Mouse (Mus musculus) embryonic facial prominence, embryonic 12.5 days (tissue): ENCODE results near the gene Usp33. TPM values are rescaled to one million over a fixed set of nuclear protein-coding genes. Genes with fewer than 3 reads are reported as not detected.

ENCODE experiments used
- ATAC-seq: fragments of 200-750 bp; cut with Nextera tagmentation; 2 replicates; pipeline ENCODE4 v1.8.0; 2017; ENCODE audit not compliant: insufficient number of reproducible peaks, insufficient read depth, low FRiP score, low TSS enrichment
- H3K27ac ChIP-seq: fragments of 300-500 bp; sonication (generic); 2 replicates; pipeline ENCODE4 v1.5.1; 2016; ENCODE audit warnings: mild to moderate bottlenecking
- H3K27me3 ChIP-seq: fragments of 300-500 bp; sonication (generic); 2 replicates; pipeline ENCODE4 v1.6.1; 2016; ENCODE audit warnings: mild to moderate bottlenecking, moderate library complexity
- H3K36me3 ChIP-seq: fragments of 300-500 bp; sonication (generic); 2 replicates; pipeline ENCODE4 v1.6.1; 2016; ENCODE audit warnings: mild to moderate bottlenecking
- H3K4me1 ChIP-seq: fragments of 300-500 bp; sonication (generic); 2 replicates; pipeline ENCODE4 v1.6.1; 2016
- H3K4me2 ChIP-seq: fragments of 300-500 bp; sonication (generic); replicated peaks from 2 replicates; pipeline ENCODE4 v1.6.1; 2016; ENCODE audit warnings: mild to moderate bottlenecking, moderate library complexity
- H3K4me3 ChIP-seq: fragments of 300-500 bp; sonication (generic); 2 replicates; pipeline ENCODE4 v1.5.1; 2016; ENCODE audit warnings: mild to moderate bottlenecking
- H3K9ac ChIP-seq: fragments of 300-500 bp; sonication (generic); 2 replicates; pipeline ENCODE4 v1.6.1; 2016; ENCODE audit warnings: mild to moderate bottlenecking, moderate library complexity
- H3K9me3 ChIP-seq: fragments of 300-500 bp; sonication (generic); 2 replicates; pipeline ENCODE4 v1.6.1; 2016; ENCODE audit warnings: mild to moderate bottlenecking, moderate library complexity
- WGBS: fragments of 180-500 bp; shearing (Covaris S2); methylation state at CpG from one replicate; pipeline ENCODE4 v1.1.7; 2016; 5-methylcytosine and 5-hydroxymethylcytosine counted together
- polyA plus RNA-seq: library from polyadenylated mRNA; unstranded; fragments of >200 nt; fragmentation: Nextera tagmentation; extraction: Ambion mirVana; gene quantifications from 2 replicates; pipeline ENCODE4 v1.2.1, GENCODE M21; 2016

Gene Usp33
- polyA plus RNA-seq, 1 experiment from 2014 or later, result 51.1 TPM

DNA sequence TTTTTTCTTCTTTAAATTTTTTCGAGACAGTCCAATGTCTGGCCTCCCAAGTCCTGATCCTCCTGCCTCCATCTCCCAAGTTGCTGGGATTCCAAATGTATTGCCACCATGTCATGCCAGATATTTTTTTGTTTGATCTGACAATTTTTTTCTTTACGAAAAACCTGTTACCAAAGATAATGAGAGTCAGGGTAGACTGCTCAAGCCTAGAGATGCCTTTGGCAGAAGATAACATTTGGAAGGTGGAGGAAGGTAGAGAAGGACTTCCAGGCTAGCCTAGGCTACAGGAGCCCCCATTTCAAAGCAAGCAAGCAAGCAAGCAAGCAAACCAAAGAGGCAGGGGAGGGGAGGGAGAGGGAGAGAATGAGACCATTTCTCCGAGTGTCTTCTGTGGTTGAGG lies 949 bp downstream of the Usp33 start:
- H3K4me2 ChIP-seq, result peak overlapping the region; percentile 49
- no peaks in the 10 kb centered on the region for H3K27me3 ChIP-seq
- H3K9me3 ChIP-seq, result no peaks in the 10 kb centered on the region
- H3K27ac ChIP-seq, result no peak overlapping the region
- 32% methylated on average over 3 of the region's 3 CpGs for WGBS
- no peak for ATAC-seq
- peaks cover 21% of the 10 kb centered on the region for H3K4me1 ChIP-seq
- H3K9ac ChIP-seq, result peak overlapping the region; percentile 82
- peaks cover 6% of the 10 kb centered on the region; the same call in 1 of the 2 replicates for H3K36me3 ChIP-seq
- H3K4me3 ChIP-seq, result peak overlapping the region; percentile 63

GRCm38 (mm10) chr3:152348011-152348830 lies 1.9 kb downstream of the Usp33 start:
- no peak overlapping the region for H3K27ac ChIP-seq
- no peak overlapping the region for H3K9ac ChIP-seq
- no peaks in the 10 kb centered on the region for H3K9me3 ChIP-seq
- H3K36me3 ChIP-seq, result peaks cover 6% of the 10 kb centered on the region; the same call in 1 of the 2 replicates
- no peak overlapping the region for H3K4me3 ChIP-seq
- no peaks in the 10 kb centered on the region for H3K27me3 ChIP-seq
- no peak for ATAC-seq
- WGBS, result 84% methylated on average over 10 of the region's 10 CpGs
- H3K4me2 ChIP-seq, result no peak overlapping the region
- H3K4me1 ChIP-seq, result peaks cover 23% of the 10 kb centered on the region

DNA sequence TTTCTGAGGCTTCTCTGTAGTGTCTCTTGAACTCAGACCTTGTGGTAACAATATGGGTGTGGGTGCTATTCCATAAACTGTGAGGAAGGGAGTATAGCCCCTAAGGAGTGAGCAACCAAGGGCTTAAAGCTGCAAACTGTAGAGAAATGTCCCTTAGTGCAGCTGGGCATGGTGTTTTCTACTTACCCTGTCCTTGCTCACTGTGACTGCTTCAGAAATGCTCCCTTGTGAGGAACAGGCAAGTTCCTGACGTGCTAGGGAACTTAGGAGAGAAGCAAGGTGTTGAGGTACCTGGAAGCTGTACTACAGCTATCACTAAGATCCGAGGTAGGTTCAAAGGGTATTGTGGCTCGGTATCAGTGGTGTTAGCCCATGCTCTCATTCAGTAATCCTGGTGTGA lies 4.2 kb downstream of the Usp33 start:
- H3K27ac ChIP-seq, result no peak overlapping the region
- H3K4me2 ChIP-seq, result no peak overlapping the region
- H3K4me3 ChIP-seq, result no peak overlapping the region
- H3K9me3 ChIP-seq, result no peaks in the 10 kb centered on the region
- 81% methylated on average over 3 of the region's 3 CpGs for WGBS
- H3K4me1 ChIP-seq, result peaks cover 25% of the 10 kb centered on the region
- no peaks in the 10 kb centered on the region for H3K27me3 ChIP-seq
- H3K9ac ChIP-seq, result no peak overlapping the region
- peaks cover 6% of the 10 kb centered on the region; the same call in 1 of the 2 replicates for H3K36me3 ChIP-seq
- ATAC-seq, result no peak

DNA sequence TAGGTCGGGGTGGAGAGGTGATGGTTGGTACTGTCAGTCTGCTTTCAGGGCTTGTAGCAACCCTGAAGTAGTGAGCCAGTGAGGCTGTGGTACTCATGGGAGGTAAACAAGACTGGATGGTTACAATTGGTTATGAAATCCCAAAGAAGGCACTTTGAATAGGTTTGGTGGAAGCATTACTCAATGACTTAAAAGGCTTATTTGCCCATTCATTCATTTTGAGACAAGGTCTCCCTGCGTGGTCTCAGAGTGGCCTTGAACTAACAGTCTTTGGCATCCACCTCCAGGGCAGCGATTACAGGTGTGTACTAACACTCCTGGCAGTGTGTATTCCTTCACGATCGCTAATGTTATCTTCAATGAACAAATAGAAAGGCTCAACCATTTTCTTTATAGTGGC lies 4.7 kb downstream of the Usp33 start:
- no peaks in the 10 kb centered on the region for H3K9me3 ChIP-seq
- peaks cover 6% of the 10 kb centered on the region; the same call in 1 of the 2 replicates for H3K36me3 ChIP-seq
- WGBS, result 85% methylated on average over 5 of the region's 5 CpGs
- no peak overlapping the region for H3K4me3 ChIP-seq
- H3K4me1 ChIP-seq, result peaks cover 25% of the 10 kb centered on the region
- H3K27ac ChIP-seq, result no peak overlapping the region
- H3K27me3 ChIP-seq, result no peaks in the 10 kb centered on the region
- H3K9ac ChIP-seq, result no peak overlapping the region
- H3K4me2 ChIP-seq, result no peak overlapping the region
- no peak for ATAC-seq

DNA sequence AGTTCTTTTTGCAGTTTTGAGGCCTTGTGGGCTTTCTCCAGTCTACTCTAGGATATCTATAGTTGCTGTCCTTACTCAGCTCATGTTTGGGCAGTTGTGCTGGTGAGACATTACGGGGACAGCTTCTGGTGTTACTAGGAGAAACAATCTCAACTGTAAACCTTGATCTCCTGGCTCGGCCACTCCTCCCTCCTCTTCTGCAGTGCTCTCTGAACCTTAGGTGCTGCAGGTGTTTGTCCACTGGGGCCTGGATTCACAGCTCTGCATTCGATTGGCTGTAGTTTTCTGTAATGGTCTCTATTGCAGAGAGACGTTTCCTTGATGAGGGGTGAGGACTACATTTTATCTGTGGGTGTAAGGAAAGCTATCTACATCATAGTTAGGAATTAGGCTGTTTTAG lies 6.0 kb downstream of the Usp33 start:
- H3K27me3 ChIP-seq, result no peaks in the 10 kb centered on the region
- H3K9me3 ChIP-seq, result no peaks in the 10 kb centered on the region
- H3K9ac ChIP-seq, result no peak overlapping the region
- H3K4me2 ChIP-seq, result no peak overlapping the region
- peaks cover 6% of the 10 kb centered on the region; the same call in 1 of the 2 replicates for H3K36me3 ChIP-seq
- H3K27ac ChIP-seq, result no peak overlapping the region
- ATAC-seq, result no peak
- 91% methylated on average over 4 of the region's 4 CpGs for WGBS
- H3K4me1 ChIP-seq, result peaks cover 24% of the 10 kb centered on the region
- H3K4me3 ChIP-seq, result no peak overlapping the region

- Histone ChIP-seq H3K36me3 (peaks cover 6% of the 10 kb centered on the region; the same call in 1 of the 2 replicates), H3K4me2 (no peak overlapping the region), H3K27me3 (no peaks in the 10 kb centered on the region), H3K4me1 (peaks cover 22% of the 10 kb centered on the region), H3K27ac (no peak overlapping the region), H3K4me3 (no peak overlapping the region), H3K9me3 (no peaks in the 10 kb centered on the region), H3K9ac (no peak overlapping the region)
- ATAC-seq, result no peak; the same call in 1 of the 2 replicates
- 80% methylated on average over 10 of the region's 10 CpGs for WGBS
These were observed 7.3 kb downstream of the Usp33 start for GRCm38 (mm10) chr3:152353434-152354177.

GRCm38 (mm10) chr3:152355361-152355760 lies 9.1 kb downstream of the Usp33 start:
- peaks cover 14% of the 10 kb centered on the region for H3K4me1 ChIP-seq
- no peak overlapping the region for H3K4me3 ChIP-seq
- H3K27ac ChIP-seq, result no peak overlapping the region
- H3K9me3 ChIP-seq, result no peaks in the 10 kb centered on the region
- H3K9ac ChIP-seq, result no peak overlapping the region
- peaks cover 4% of the 10 kb centered on the region; the same call in 1 of the 2 replicates for H3K36me3 ChIP-seq
- H3K4me2 ChIP-seq, result no peak overlapping the region
- 53% methylated on average over 5 of the region's 5 CpGs for WGBS
- H3K27me3 ChIP-seq, result no peaks in the 10 kb centered on the region
- no peak for ATAC-seq

DNA sequence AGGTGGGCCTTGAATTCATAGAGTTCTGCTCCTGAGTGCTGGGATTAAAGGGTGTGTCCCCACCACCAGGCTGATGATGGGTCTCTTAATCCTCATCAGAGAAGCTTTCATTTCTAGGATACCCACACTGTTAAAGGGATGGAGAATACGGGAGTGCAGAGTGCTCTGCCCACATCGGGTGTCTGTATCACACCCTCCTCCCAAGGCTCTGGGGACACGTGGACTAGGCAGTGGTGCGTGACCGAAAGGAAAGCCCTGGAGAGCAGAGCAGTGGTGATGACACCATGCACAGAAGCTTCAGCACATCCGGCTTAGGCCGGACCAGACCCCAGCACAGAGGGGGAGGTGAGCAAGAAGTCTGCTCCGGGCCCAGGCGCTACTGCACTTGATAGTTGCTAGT lies 10.5 kb downstream of the Usp33 start:
- H3K4me3 ChIP-seq, result no peak overlapping the region
- H3K4me2 ChIP-seq, result no peak overlapping the region
- H3K9me3 ChIP-seq, result no peaks in the 10 kb centered on the region
- ATAC-seq, result no peak; the same call in 1 of the 2 replicates
- H3K4me1 ChIP-seq, result peaks cover 4% of the 10 kb centered on the region; the same call in 1 of the 2 replicates
- no peak overlapping the region for H3K27ac ChIP-seq
- no peaks in the 10 kb centered on the region for H3K27me3 ChIP-seq
- no peak overlapping the region for H3K9ac ChIP-seq
- peaks cover 14% of the 10 kb centered on the region for H3K36me3 ChIP-seq
- WGBS, result 83% methylated on average over 9 of the region's 9 CpGs

GRCm38 (mm10) chr3:152359151-152359550 lies 12.9 kb downstream of the Usp33 start:
- H3K4me1 ChIP-seq, result no peaks in the 10 kb centered on the region
- no peak overlapping the region for H3K4me2 ChIP-seq
- ATAC-seq, result no peak
- H3K9ac ChIP-seq, result no peak overlapping the region
- no peaks in the 10 kb centered on the region for H3K9me3 ChIP-seq
- WGBS, result 79% methylated on average over 7 of the region's 7 CpGs
- no peak overlapping the region for H3K4me3 ChIP-seq
- H3K27me3 ChIP-seq, result no peaks in the 10 kb centered on the region
- H3K27ac ChIP-seq, result no peak overlapping the region
- H3K36me3 ChIP-seq, result peaks cover 33% of the 10 kb centered on the region

- H3K36me3 ChIP-seq, result peaks cover 67% of the 10 kb centered on the region
- H3K4me3 ChIP-seq, result no peak overlapping the region
- no peak overlapping the region for H3K9ac ChIP-seq
- WGBS, result 86% methylated on average over 2 of the region's 2 CpGs
- no peaks in the 10 kb centered on the region for H3K9me3 ChIP-seq
- no peak overlapping the region for H3K27ac ChIP-seq
- no peak for ATAC-seq
- H3K4me1 ChIP-seq, result no peaks in the 10 kb centered on the region
- H3K27me3 ChIP-seq, result no peaks in the 10 kb centered on the region
- H3K4me2 ChIP-seq, result no peak overlapping the region
These were observed 17.9 kb downstream of the Usp33 start for GRCm38 (mm10) chr3:152364181-152364580.

- Histone ChIP-seq H3K27me3 (no peaks in the 10 kb centered on the region), H3K4me1 (no peaks in the 10 kb centered on the region), H3K4me2 (no peak overlapping the region), H3K9me3 (no peaks in the 10 kb centered on the region), H3K36me3 (peaks cover 71% of the 10 kb centered on the region), H3K4me3 (no peak overlapping the region), H3K27ac (no peak overlapping the region), H3K9ac (no peak overlapping the region)
- WGBS, result 91% methylated on average over 4 of the region's 4 CpGs
- no peak for ATAC-seq
These were observed 29.8 kb downstream of the Usp33 start for GRCm38 (mm10) chr3:152376063-152376462.

DNA sequence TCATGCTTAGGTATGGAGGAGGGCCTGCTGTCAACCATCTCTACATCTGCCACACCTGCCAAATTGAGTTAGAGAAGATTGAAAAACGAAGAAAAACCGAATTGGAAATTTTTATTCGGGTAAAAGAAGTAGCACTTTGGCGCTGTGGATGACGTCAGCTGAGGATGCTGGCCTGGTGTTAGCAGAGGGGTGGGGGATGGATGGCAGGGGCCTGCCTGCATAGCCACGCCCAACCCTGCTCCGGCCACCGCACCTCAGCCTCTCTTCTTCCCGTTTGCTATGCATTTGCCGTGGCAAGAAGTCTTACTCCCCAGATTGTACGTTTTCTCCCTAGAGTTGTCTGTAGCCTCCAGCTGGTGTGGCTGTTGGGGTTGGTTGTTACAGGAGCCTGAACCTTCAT lies 37.8 kb downstream of the Usp33 start:
- H3K27me3 ChIP-seq, result no peaks in the 10 kb centered on the region
- no peak overlapping the region for H3K27ac ChIP-seq
- H3K9me3 ChIP-seq, result no peaks in the 10 kb centered on the region
- H3K4me3 ChIP-seq, result no peak overlapping the region
- H3K9ac ChIP-seq, result no peak overlapping the region
- 68% methylated on average over 11 of the region's 11 CpGs for WGBS
- ATAC-seq, result no peak
- H3K36me3 ChIP-seq, result peaks cover 59% of the 10 kb centered on the region
- no peaks in the 10 kb centered on the region for H3K4me1 ChIP-seq
- no peak overlapping the region for H3K4me2 ChIP-seq
